Mouse (Mus musculus): ENCODE data around the gene Rap1gap2. TPM values are rescaled to one million over a fixed set of nuclear protein-coding genes. Genes with fewer than 3 reads are reported as not detected.

Rap1gap2 gene
- polyA plus RNA-seq, 1 experiment = 7.3 TPM

DNA sequence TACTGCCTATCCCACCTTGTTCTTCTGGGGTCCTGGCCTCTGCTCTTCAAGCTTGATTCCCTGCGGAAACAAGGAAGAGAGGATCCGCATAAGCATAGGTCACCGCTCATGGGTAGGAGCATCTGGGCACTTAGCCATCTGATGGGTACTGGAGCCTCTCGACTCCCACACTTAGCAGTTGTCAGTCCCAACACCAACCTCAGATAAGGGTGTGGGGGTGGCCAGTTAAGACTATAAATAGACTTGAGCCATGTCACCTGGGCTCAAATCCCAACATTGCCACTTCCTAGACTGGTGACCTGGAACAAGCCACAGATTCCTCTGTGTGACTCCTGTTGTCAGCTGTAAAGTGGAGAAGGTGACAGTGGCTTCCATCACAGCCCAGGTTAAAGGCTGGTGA, 172.5 kb downstream of the Rap1gap2 start:
- no peak for TF ChIP-seq POLR2A (IDR thresholded peaks at IDR 0.05; ENCODE audit: low read depth, low read length)
- no peak for TF ChIP-seq CTCF (IDR thresholded peaks at IDR 0.05; ENCODE audit: borderline replicate concordance, insufficient read depth, low read length)
- H3K27ac ChIP-seq (ENCODE audit: insufficient read depth, low read length) = no peak overlapping the region
- H3K4me1 ChIP-seq (ENCODE audit: control insufficient read depth, insufficient read depth, low read length) = peaks cover 7% of the 10 kb centered on the region; the same call in 1 of the 2 replicates
- H3K4me3 ChIP-seq (ENCODE audit: insufficient read depth, low read length) = no peak overlapping the region

DNA sequence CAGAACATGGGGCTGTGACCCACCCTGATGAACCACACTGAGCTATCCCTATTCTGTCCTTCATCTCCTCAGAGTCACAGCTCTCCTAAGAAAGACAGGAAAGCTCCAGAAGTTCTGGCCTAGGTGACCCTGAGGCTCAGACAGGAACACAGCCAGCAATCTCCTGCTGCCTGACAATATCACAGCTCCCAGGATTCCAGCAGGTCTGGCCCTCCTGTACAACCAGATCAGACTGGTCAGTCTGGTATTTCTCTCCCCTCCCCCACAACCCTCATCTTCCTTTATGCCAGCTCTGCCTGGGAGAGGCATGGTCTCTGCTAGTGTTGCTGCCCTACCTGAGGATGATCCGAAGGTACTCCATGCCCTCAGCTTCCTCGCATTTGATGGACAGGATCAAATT, 175.3 kb downstream of the Rap1gap2 start:
- TF ChIP-seq POLR2A (IDR thresholded peaks at IDR 0.05; ENCODE audit: low read depth, low read length) (no peak), CTCF (IDR thresholded peaks at IDR 0.05; ENCODE audit: borderline replicate concordance, insufficient read depth, low read length) (no peak)
- Histone ChIP-seq H3K4me1 (ENCODE audit: control insufficient read depth, insufficient read depth, low read length) (no peaks in the 10 kb centered on the region), H3K4me3 (ENCODE audit: insufficient read depth, low read length) (no peak overlapping the region), H3K27ac (ENCODE audit: insufficient read depth, low read length) (no peak overlapping the region)

GRCm38 (mm10) chr11:74433000-74433399, 177.7 kb downstream of the Rap1gap2 start:
- TF ChIP-seq CTCF (IDR thresholded peaks at IDR 0.05; ENCODE audit: borderline replicate concordance, insufficient read depth, low read length) (no peak), POLR2A (IDR thresholded peaks at IDR 0.05; ENCODE audit: low read depth, low read length) (no peak)
- H3K27ac ChIP-seq (ENCODE audit: insufficient read depth, low read length) = no peak overlapping the region
- no peaks in the 10 kb centered on the region for H3K4me1 ChIP-seq (ENCODE audit: control insufficient read depth, insufficient read depth, low read length)
- no peak overlapping the region for H3K4me3 ChIP-seq (ENCODE audit: insufficient read depth, low read length)

- no peaks in the 10 kb centered on the region for H3K4me1 ChIP-seq (ENCODE audit: control insufficient read depth, insufficient read depth, low read length)
- H3K4me3 ChIP-seq (ENCODE audit: insufficient read depth, low read length) = no peak overlapping the region
- no peak overlapping the region for H3K27ac ChIP-seq (ENCODE audit: insufficient read depth, low read length)
- no peak for TF ChIP-seq POLR2A (IDR thresholded peaks at IDR 0.05; ENCODE audit: low read depth, low read length)
- no peak for TF ChIP-seq CTCF (IDR thresholded peaks at IDR 0.05; ENCODE audit: borderline replicate concordance, insufficient read depth, low read length)
These were observed 180.8 kb downstream of the Rap1gap2 start for GRCm38 (mm10) chr11:74429798-74430529.

DNA sequence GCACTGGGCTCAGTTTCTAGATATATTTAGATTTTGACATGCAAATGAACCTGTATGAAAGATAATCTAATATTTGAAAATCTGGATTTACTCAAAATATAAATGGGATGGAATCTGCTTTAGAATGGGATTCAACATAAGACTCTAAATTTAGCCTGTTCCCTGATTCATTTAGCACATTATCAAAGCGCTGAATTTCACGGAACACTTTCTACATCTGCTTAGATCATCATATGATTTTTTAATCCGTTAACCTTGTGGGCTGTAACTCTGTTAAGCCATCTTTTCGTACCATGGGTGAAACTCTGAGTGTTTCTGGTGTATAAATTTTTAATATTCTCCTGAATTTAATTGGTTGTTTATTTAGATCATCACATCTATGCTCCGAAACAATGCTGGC, 184.4 kb downstream of the Rap1gap2 start:
- Histone ChIP-seq H3K27ac (ENCODE audit: insufficient read depth, low read length) (no peak overlapping the region), H3K4me1 (ENCODE audit: control insufficient read depth, insufficient read depth, low read length) (no peaks in the 10 kb centered on the region), H3K4me3 (ENCODE audit: insufficient read depth, low read length) (no peak overlapping the region)
- TF ChIP-seq CTCF (IDR thresholded peaks at IDR 0.05; ENCODE audit: borderline replicate concordance, insufficient read depth, low read length) (no peak), POLR2A (IDR thresholded peaks at IDR 0.05; ENCODE audit: low read depth, low read length) (no peak)

DNA sequence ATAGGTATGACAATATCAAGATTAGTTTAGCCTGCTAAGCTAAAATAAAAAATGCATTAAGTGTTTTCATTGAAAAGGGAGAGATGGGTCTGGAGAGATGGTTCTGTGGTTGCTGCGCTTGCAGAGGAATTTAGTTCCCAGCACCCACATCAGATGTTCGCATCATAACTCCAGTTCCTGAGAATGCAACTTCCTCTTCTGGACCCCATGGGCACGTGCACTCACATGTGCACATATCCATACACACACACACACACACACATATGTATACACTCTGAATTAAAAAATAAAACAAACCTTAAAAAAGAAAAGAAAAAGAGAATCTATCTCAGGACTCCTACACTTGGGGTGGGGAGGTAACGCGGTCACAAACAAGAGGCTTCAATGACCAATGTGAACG, 188.7 kb downstream of the Rap1gap2 start:
- Histone ChIP-seq H3K4me3 (ENCODE audit: insufficient read depth, low read length) (no peak overlapping the region), H3K27ac (ENCODE audit: insufficient read depth, low read length) (no peak overlapping the region), H3K4me1 (ENCODE audit: control insufficient read depth, insufficient read depth, low read length) (no peaks in the 10 kb centered on the region)
- TF ChIP-seq POLR2A (IDR thresholded peaks at IDR 0.05; ENCODE audit: low read depth, low read length) (no peak), CTCF (IDR thresholded peaks at IDR 0.05; ENCODE audit: borderline replicate concordance, insufficient read depth, low read length) (no peak)

GRCm38 (mm10) chr11:74421151-74421550, 189.6 kb downstream of the Rap1gap2 start:
- H3K27ac ChIP-seq (ENCODE audit: insufficient read depth, low read length) = no peak overlapping the region
- TF ChIP-seq CTCF (IDR thresholded peaks at IDR 0.05; ENCODE audit: borderline replicate concordance, insufficient read depth, low read length) (no peak), POLR2A (IDR thresholded peaks at IDR 0.05; ENCODE audit: low read depth, low read length) (no peak)

GRCm38 (mm10) chr11:74419601-74420000, 191.1 kb downstream of the Rap1gap2 start:
- Histone ChIP-seq H3K4me3 (ENCODE audit: insufficient read depth, low read length) (no peak overlapping the region), H3K4me1 (ENCODE audit: control insufficient read depth, insufficient read depth, low read length) (no peaks in the 10 kb centered on the region), H3K27ac (ENCODE audit: insufficient read depth, low read length) (no peak overlapping the region)
- TF ChIP-seq CTCF (IDR thresholded peaks at IDR 0.05; ENCODE audit: borderline replicate concordance, insufficient read depth, low read length) = no peak
- TF ChIP-seq POLR2A (IDR thresholded peaks at IDR 0.05; ENCODE audit: low read depth, low read length) = no peak

More at GRCm38 (mm10) chr11:74421151-74421550, 189.6 kb downstream of the Rap1gap2 start:
- Histone ChIP-seq H3K4me1 (ENCODE audit: control insufficient read depth, insufficient read depth, low read length) (no peaks in the 10 kb centered on the region), H3K4me3 (ENCODE audit: insufficient read depth, low read length) (no peak overlapping the region)

DNA sequence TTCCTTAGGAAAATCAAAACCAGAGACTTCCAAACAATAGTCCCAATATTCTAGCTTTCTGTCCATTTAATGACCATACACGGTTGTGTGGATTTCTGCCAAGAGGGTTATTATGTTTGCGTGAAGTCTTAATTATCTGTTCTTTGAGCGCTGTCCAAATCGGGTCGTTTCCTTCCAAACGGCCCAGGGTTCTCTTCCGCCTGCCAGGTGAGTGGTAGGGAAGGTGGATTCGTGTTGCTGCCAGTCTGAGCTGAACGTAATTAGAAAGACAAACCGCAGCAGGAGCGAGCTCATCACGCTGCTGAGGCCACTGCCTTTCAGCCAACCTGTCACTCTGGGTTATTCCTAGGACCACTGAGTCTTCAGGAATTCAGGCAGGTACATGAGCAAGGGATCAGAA, 195.0 kb downstream of the Rap1gap2 start:
- Histone ChIP-seq H3K4me3 (ENCODE audit: insufficient read depth, low read length) (no peak overlapping the region), H3K4me1 (ENCODE audit: control insufficient read depth, insufficient read depth, low read length) (no peaks in the 10 kb centered on the region), H3K27ac (ENCODE audit: insufficient read depth, low read length) (no peak overlapping the region)
- TF ChIP-seq POLR2A (IDR thresholded peaks at IDR 0.05; ENCODE audit: low read depth, low read length) (no peak), CTCF (IDR thresholded peaks at IDR 0.05; ENCODE audit: borderline replicate concordance, insufficient read depth, low read length) (no peak)

GRCm38 (mm10) chr11:74414112-74414511, 196.6 kb downstream of the Rap1gap2 start:
- H3K4me1 ChIP-seq (ENCODE audit: control insufficient read depth, insufficient read depth, low read length) = no peaks in the 10 kb centered on the region
- H3K27ac ChIP-seq (ENCODE audit: insufficient read depth, low read length) = no peak overlapping the region
- no peak for TF ChIP-seq POLR2A (IDR thresholded peaks at IDR 0.05; ENCODE audit: low read depth, low read length)
- TF ChIP-seq CTCF (IDR thresholded peaks at IDR 0.05; ENCODE audit: borderline replicate concordance, insufficient read depth, low read length) = no peak
- H3K4me3 ChIP-seq (ENCODE audit: insufficient read depth, low read length) = no peak overlapping the region
